Mouse (Mus musculus): ENCODE measurements around the gene Dtl. TPM values are rescaled to one million over a fixed set of nuclear protein-coding genes. Genes with fewer than 3 reads are reported as not detected.

Gene Dtl
- polyA plus RNA-seq, 1 experiment from 2014 or later, result 55.7 TPM

DNA sequence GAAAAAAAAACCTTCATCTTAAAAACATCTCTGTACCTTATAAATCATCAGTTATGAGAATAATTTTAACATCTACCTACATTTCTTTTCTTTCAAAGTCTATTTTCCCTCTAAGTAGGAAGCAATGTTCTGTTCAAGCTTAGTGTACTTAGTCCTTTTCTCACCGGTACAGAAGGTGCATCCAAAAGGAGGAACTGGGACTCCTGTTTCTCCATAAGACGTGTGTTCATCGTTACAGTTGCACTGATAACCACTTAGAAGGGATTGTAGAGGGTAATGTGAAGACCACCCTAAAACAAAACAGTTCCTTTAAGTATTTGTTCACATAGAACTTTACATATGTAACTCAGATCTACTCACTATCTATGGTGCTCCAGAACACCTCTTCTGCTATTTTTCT, 4.9 kb downstream of the Dtl start:
- 92% methylated on average over 3 of the region's 3 CpGs for WGBS
- DNase-seq (ENCODE audit: low spot score), result no peak
- H3K27me3 ChIP-seq (ENCODE audit: insufficient read depth, poor library complexity, severe bottlenecking), result no peaks in the 10 kb centered on the region
- H3K4me3 ChIP-seq, result no peak overlapping the region
- no peaks in the 10 kb centered on the region for H3K9me3 ChIP-seq
- H3K27ac ChIP-seq, result no peak overlapping the region
- peaks cover 18% of the 10 kb centered on the region for H3K4me1 ChIP-seq (replicated peaks)
- H3K36me3 ChIP-seq, result peaks cover 50% of the 10 kb centered on the region

GRCm38 (mm10) chr1:191569625-191570024, 5.7 kb downstream of the Dtl start:
- H3K4me3 ChIP-seq, result no peak overlapping the region

GRCm38 (mm10) chr1:191567859-191568258, 7.5 kb downstream of the Dtl start:
- WGBS, result 88% methylated on average over 1 of the region's 1 CpGs
- DNase-seq (ENCODE audit: low spot score), result no peak

More at GRCm38 (mm10) chr1:191569625-191570024, 5.7 kb downstream of the Dtl start:
- no peak for DNase-seq (ENCODE audit: low spot score)
- WGBS, result 99% methylated on average over 2 of the region's 2 CpGs
- Histone ChIP-seq H3K4me1 (replicated peaks) (peaks cover 18% of the 10 kb centered on the region), H3K9me3 (no peaks in the 10 kb centered on the region), H3K36me3 (peaks cover 57% of the 10 kb centered on the region), H3K27ac (no peak overlapping the region), H3K27me3 (ENCODE audit: insufficient read depth, poor library complexity, severe bottlenecking) (no peaks in the 10 kb centered on the region)

DNA sequence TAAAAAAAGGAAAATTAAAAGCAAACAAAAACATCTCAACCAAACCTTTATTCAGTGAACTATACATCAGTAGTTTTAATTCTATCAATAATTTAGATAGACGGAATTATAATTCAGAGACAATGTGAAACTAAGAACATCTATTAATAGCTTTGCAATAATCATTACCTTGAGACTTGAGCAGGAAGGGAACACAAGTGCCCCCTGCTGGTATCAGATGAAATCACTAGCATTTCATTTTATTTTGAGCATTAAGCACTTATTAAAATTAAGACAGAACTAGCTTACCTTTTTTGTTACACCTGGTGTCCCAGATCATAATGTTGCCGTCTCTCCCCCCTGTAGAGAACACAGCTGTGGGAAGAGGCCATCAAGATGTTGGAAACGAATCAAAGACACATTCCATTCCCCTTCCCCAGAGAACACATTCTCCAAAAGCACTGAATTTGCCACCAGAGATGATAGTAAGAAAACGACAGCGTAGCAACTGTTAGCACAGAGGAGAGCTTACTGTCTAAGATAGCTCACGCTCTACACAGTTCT, 12.4 kb downstream of the Dtl start:
- no peaks in the 10 kb centered on the region for H3K4me1 ChIP-seq (replicated peaks)
- H3K9me3 ChIP-seq, result no peaks in the 10 kb centered on the region
- peaks cover 83% of the 10 kb centered on the region for H3K36me3 ChIP-seq
- no peak overlapping the region for H3K4me3 ChIP-seq
- no peak for DNase-seq (ENCODE audit: low spot score)
- H3K27me3 ChIP-seq (ENCODE audit: insufficient read depth, poor library complexity, severe bottlenecking), result no peaks in the 10 kb centered on the region
- H3K27ac ChIP-seq, result no peak overlapping the region
- 79% methylated on average over 6 of the region's 6 CpGs for WGBS

More at GRCm38 (mm10) chr1:191567859-191568258, 7.5 kb downstream of the Dtl start:
- H3K4me3 ChIP-seq, result no peak overlapping the region
- peaks cover 5% of the 10 kb centered on the region; the same call in 1 of the 2 replicates for H3K4me1 ChIP-seq (replicated peaks)
- no peaks in the 10 kb centered on the region for H3K9me3 ChIP-seq
- no peak overlapping the region for H3K27ac ChIP-seq
- no peaks in the 10 kb centered on the region for H3K27me3 ChIP-seq (ENCODE audit: insufficient read depth, poor library complexity, severe bottlenecking)
- peaks cover 67% of the 10 kb centered on the region for H3K36me3 ChIP-seq

GRCm38 (mm10) chr1:191559779-191560178, 15.6 kb downstream of the Dtl start:
- no peaks in the 10 kb centered on the region for H3K4me1 ChIP-seq (replicated peaks)
- DNase-seq (ENCODE audit: low spot score), result no peak
- 85% methylated on average over 5 of the region's 5 CpGs for whole genome bisulfite sequencing
- H3K4me3 ChIP-seq, result no peak overlapping the region
- no peak overlapping the region for H3K27ac ChIP-seq
- no peaks in the 10 kb centered on the region for H3K27me3 ChIP-seq (ENCODE audit: insufficient read depth, poor library complexity, severe bottlenecking)
- H3K36me3 ChIP-seq, result peaks cover 86% of the 10 kb centered on the region
- no peaks in the 10 kb centered on the region for H3K9me3 ChIP-seq

- no peaks in the 10 kb centered on the region for H3K4me1 ChIP-seq (replicated peaks)
- 86% methylated on average over 8 of the region's 8 CpGs for WGBS
- H3K4me3 ChIP-seq, result no peak overlapping the region
- no peak for DNase-seq (ENCODE audit: low spot score)
- peaks cover 92% of the 10 kb centered on the region for H3K36me3 ChIP-seq
- H3K9me3 ChIP-seq, result no peaks in the 10 kb centered on the region
- H3K27ac ChIP-seq, result no peak overlapping the region
- no peaks in the 10 kb centered on the region for H3K27me3 ChIP-seq (ENCODE audit: insufficient read depth, poor library complexity, severe bottlenecking)
These were observed 18.2 kb downstream of the Dtl start for GRCm38 (mm10) chr1:191557109-191557508.

GRCm38 (mm10) chr1:191550786-191551185, 24.6 kb downstream of the Dtl start:
- no peaks in the 10 kb centered on the region for H3K4me1 ChIP-seq (replicated peaks)
- peaks cover 90% of the 10 kb centered on the region for H3K36me3 ChIP-seq
- no peaks in the 10 kb centered on the region for H3K27me3 ChIP-seq (ENCODE audit: insufficient read depth, poor library complexity, severe bottlenecking)
- no peak for DNase-seq (ENCODE audit: low spot score)
- no peak overlapping the region for H3K4me3 ChIP-seq
- no peaks in the 10 kb centered on the region for H3K9me3 ChIP-seq
- no peak overlapping the region for H3K27ac ChIP-seq
- WGBS, result 87% methylated on average over 4 of the region's 4 CpGs

DNA sequence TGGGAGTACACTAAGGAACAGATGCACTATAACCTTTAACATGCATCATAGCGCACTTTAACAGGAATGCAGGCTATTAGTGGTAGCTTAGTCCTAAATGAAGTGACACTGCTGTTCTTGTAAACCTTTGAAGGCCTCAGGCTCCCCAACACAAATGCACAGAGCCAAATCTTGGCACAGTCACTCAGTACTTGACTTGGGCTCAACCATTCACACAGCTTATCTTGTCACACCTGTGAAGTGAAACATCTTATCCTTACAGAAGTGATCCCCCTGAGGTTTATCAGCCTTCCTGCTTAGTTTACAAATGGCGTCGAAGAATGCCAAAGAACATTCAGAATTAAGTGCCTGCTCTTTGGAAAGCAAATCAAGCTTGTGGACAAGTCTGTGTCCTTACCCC, 31.6 kb downstream of the Dtl start:
- Histone ChIP-seq H3K27ac (no peak overlapping the region), H3K36me3 (peaks cover 100% of the 10 kb centered on the region), H3K4me1 (replicated peaks) (no peaks in the 10 kb centered on the region), H3K9me3 (no peaks in the 10 kb centered on the region), H3K4me3 (no peak overlapping the region), H3K27me3 (ENCODE audit: insufficient read depth, poor library complexity, severe bottlenecking) (no peaks in the 10 kb centered on the region)
- 90% methylated on average over 3 of the region's 3 CpGs for WGBS
- no peak for DNase-seq (ENCODE audit: low spot score)

DNA sequence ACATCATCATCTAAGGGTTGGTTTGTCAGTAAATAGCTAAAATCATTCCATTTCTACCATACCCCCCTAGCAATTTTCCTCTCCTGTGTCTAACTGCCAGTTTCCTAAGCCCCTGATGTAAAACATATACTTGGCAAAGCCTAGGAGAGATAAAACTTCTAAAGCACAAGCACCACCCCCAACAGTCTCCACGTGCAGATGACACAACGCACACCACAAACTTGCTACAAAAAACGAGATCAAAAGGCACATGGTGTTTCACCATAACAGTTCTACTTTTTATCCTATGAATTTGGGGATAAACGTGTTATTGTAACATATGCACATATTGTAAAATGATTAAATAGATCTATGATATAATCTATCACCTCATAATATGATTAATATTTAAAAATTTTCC, 33.7 kb downstream of the Dtl start:
- H3K36me3 ChIP-seq, result peaks cover 97% of the 10 kb centered on the region
- WGBS, result 91% methylated on average over 4 of the region's 4 CpGs

DNA sequence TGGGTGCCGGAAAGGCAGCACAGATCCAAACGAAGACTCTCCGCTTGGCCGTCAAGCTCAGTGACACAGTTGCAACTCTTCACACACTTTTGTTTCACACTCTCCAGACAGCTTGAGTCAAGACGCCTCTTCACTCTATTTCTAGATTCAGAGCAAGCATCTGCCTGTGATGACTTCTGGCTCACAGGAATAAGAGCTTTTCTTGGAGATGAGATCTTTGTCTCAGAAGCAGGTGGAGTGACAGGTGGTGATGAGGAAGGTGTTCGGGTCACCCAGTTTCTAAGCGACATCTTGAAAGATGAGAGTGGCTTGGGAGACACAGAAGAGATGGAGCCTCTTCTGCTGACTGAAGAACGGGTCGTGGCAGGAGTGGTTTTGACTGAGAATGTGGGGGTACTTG, 34.3 kb downstream of the Dtl start:
- Histone ChIP-seq H3K4me3 (no peak overlapping the region), H3K27me3 (ENCODE audit: insufficient read depth, poor library complexity, severe bottlenecking) (no peaks in the 10 kb centered on the region), H3K9me3 (no peaks in the 10 kb centered on the region), H3K27ac (no peak overlapping the region), H3K36me3 (peaks cover 97% of the 10 kb centered on the region), H3K4me1 (replicated peaks) (no peaks in the 10 kb centered on the region)
- DNase-seq (ENCODE audit: low spot score), result no peak
- WGBS, result 92% methylated on average over 9 of the region's 9 CpGs

More for the DNA sequence above, 33.7 kb downstream of the Dtl start:
- H3K4me3 ChIP-seq, result no peak overlapping the region
- H3K27ac ChIP-seq, result no peak overlapping the region
- DNase-seq (ENCODE audit: low spot score), result no peak
- H3K4me1 ChIP-seq (replicated peaks), result no peaks in the 10 kb centered on the region
- no peaks in the 10 kb centered on the region for H3K27me3 ChIP-seq (ENCODE audit: insufficient read depth, poor library complexity, severe bottlenecking)
- H3K9me3 ChIP-seq, result no peaks in the 10 kb centered on the region

DNA sequence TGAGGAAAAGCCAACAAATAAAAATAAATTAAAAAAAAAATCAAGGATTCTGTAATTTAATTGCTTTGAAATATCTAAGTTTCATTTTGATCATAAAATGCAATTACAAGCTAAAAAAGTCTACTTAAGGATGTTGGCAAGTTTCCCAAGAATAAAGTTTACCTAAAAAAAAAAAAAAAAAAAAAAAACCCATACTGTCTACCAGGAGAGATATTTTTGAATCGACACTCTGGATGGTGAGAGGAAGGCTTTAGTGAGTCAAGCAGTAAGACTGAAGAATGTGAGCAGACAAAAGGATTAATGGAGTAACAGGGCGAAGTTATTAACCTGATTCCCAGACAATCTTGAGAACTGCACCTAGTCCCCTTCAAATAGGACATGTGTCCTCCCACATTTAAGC, 35.0 kb downstream of the Dtl start:
- no peak for DNase-seq (ENCODE audit: low spot score)
- Histone ChIP-seq H3K27ac (no peak overlapping the region), H3K4me1 (replicated peaks) (no peaks in the 10 kb centered on the region), H3K36me3 (peaks cover 92% of the 10 kb centered on the region), H3K9me3 (no peaks in the 10 kb centered on the region), H3K4me3 (no peak overlapping the region), H3K27me3 (ENCODE audit: insufficient read depth, poor library complexity, severe bottlenecking) (no peaks in the 10 kb centered on the region)
- WGBS, result 92% methylated on average over 2 of the region's 2 CpGs

DNA sequence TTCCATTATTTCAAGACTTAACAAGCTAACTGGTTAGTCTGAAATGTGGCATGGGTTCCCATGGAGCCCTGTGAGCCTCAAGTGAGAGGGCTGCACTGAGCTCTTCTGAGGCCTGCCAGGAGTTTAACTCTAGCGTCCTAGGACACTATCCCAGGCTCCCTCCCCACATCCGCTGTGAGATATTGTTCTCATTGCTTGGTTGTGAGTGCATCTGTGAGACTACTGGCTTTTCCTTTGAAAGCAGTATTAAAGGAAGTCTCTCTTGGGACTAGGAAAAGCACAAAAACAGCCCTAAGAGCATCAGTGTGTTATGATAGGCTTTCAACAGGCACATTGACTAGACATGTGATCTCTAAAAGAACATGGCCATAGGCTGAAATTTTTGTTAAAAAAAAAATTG, 40.4 kb downstream of the Dtl start:
- WGBS, result 65% methylated on average over 2 of the region's 2 CpGs

DNA sequence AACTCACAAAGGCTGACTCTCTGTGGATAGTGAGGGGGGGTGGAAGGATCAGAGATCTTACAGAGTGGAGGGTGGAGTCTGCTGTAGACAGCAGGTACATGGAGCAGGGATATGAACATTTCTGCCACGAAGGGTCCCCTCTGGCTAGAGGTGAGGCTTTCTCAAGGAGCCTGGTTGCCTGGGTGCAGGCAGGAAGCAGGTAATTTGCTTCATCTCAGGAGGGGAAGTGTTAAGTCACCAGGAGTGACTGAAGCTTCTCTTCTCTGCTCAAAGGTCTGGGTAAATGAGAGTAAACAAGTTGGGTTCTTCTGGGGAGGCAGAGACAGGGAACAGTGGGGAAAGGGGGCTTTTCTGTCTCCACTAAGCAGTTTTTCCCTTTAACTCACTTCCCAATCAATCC, 44.3 kb downstream of the Dtl start:
- H3K36me3 ChIP-seq, result peaks cover 24% of the 10 kb centered on the region
- H3K27ac ChIP-seq, result no peak overlapping the region
- H3K27me3 ChIP-seq (ENCODE audit: insufficient read depth, poor library complexity, severe bottlenecking), result no peaks in the 10 kb centered on the region
- no peak for DNase-seq (ENCODE audit: low spot score)
- WGBS, result 52% methylated on average over 1 of the region's 1 CpGs
- no peaks in the 10 kb centered on the region for H3K9me3 ChIP-seq
- H3K4me3 ChIP-seq, result no peak overlapping the region
- no peaks in the 10 kb centered on the region for H3K4me1 ChIP-seq (replicated peaks)

More for the DNA sequence above, 40.4 kb downstream of the Dtl start:
- no peak for DNase-seq (ENCODE audit: low spot score)
- Histone ChIP-seq H3K27me3 (ENCODE audit: insufficient read depth, poor library complexity, severe bottlenecking) (no peaks in the 10 kb centered on the region), H3K9me3 (no peaks in the 10 kb centered on the region), H3K36me3 (peaks cover 60% of the 10 kb centered on the region), H3K27ac (no peak overlapping the region), H3K4me3 (no peak overlapping the region), H3K4me1 (replicated peaks) (no peaks in the 10 kb centered on the region)

DNA sequence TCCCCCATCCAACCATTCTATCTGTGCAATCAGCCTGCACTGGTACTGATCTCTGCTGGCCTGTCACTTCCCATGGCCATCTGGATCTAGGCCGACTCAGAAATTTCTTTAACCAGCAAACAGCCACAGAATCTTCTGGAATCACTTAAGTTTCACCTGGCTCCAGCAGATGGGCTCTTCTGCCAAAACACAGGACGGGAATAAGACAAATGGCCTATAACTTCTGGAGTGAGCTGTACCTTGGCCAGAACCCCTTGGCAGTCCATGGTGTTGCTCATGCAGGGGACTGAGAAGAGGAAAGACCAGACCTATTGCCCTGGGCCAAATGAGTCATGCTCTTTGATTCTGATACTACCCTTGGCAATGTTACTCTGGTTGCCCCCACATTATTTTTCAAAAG, 45.9 kb downstream of the Dtl start:
- Histone ChIP-seq H3K4me3 (no peak overlapping the region), H3K36me3 (peaks cover 17% of the 10 kb centered on the region), H3K27me3 (ENCODE audit: insufficient read depth, poor library complexity, severe bottlenecking) (no peaks in the 10 kb centered on the region), H3K4me1 (replicated peaks) (no peaks in the 10 kb centered on the region), H3K9me3 (no peaks in the 10 kb centered on the region), H3K27ac (no peak overlapping the region)
- WGBS, result 82% methylated on average over 2 of the region's 2 CpGs
- no peak for DNase-seq (ENCODE audit: low spot score)

Data from hindbrain, embryonic 10.5 days (tissue).